Mouse (Mus musculus): Measurements from ENCODE around the gene Hoxd3. TPM values are rescaled to one million over a fixed set of nuclear protein-coding genes. Genes with fewer than 3 reads are reported as not detected.

The Hoxd3 gene
- polyA plus RNA-seq, 1 experiment from 2014 or later, result 14.5 TPM

GRCm38 (mm10) chr2:74731799-74732512 lies 20.2 kb downstream of the Hoxd3 start:
- H3K4me3 ChIP-seq (ENCODE audit: low read depth, low read length), result no peak overlapping the region
- H3K9ac ChIP-seq (replicated peaks; ENCODE audit: low read depth, low read length), result no peak overlapping the region

GRCm38 (mm10) chr2:74732513-74733316 lies 21.0 kb downstream of the Hoxd3 start:
- WGBS, result 4% methylated on average over 52 of the region's 52 CpGs
- Histone ChIP-seq H3K27me3 (ENCODE audit: control insufficient read depth, insufficient read depth, low read length) (peaks cover 55% of the 10 kb centered on the region), H3K4me1 (ENCODE audit: control insufficient read depth, insufficient read depth, low read length) (no peaks in the 10 kb centered on the region), H3K9ac (replicated peaks; ENCODE audit: low read depth, low read length) (no peak overlapping the region), H3K4me3 (ENCODE audit: low read depth, low read length) (peak overlapping the region; percentile 5; the same call in 1 of the 2 replicates), H3K27ac (ENCODE audit: low read length) (no peak overlapping the region), H3K9me3 (ENCODE audit: control insufficient read depth, low read depth, low read length) (no peaks in the 10 kb centered on the region), H3K36me3 (ENCODE audit: control insufficient read depth, insufficient read depth, low read length) (no peaks in the 10 kb centered on the region), H3K4me2 (replicated peaks; ENCODE audit: low read depth, low read length) (peak overlapping the region; percentile 27; the same call in 1 of the 2 replicates)
- no peak for ATAC-seq (ENCODE audit: insufficient number of reproducible peaks, insufficient read depth, low FRiP score, low read depth)

More at GRCm38 (mm10) chr2:74731799-74732512, 20.2 kb downstream of the Hoxd3 start:
- no peak for ATAC-seq (ENCODE audit: insufficient number of reproducible peaks, insufficient read depth, low FRiP score, low read depth)
- Histone ChIP-seq H3K36me3 (ENCODE audit: control insufficient read depth, insufficient read depth, low read length) (no peaks in the 10 kb centered on the region), H3K27me3 (ENCODE audit: control insufficient read depth, insufficient read depth, low read length) (peaks cover 50% of the 10 kb centered on the region), H3K27ac (ENCODE audit: low read length) (no peak overlapping the region), H3K4me1 (ENCODE audit: control insufficient read depth, insufficient read depth, low read length) (no peaks in the 10 kb centered on the region), H3K9me3 (ENCODE audit: control insufficient read depth, low read depth, low read length) (no peaks in the 10 kb centered on the region), H3K4me2 (replicated peaks; ENCODE audit: low read depth, low read length) (0 out of 2 replicates have a peak overlapping the region, but pooled peaks have one; percentile 4)
- WGBS, result 16% methylated on average over 9 of the region's 9 CpGs

- Histone ChIP-seq H3K9me3 (ENCODE audit: control insufficient read depth, low read depth, low read length) (no peaks in the 10 kb centered on the region), H3K36me3 (ENCODE audit: control insufficient read depth, insufficient read depth, low read length) (no peaks in the 10 kb centered on the region), H3K27me3 (ENCODE audit: control insufficient read depth, insufficient read depth, low read length) (peaks cover 55% of the 10 kb centered on the region), H3K4me2 (replicated peaks; ENCODE audit: low read depth, low read length) (peak overlapping the region; percentile 27; the same call in 1 of the 2 replicates), H3K4me1 (ENCODE audit: control insufficient read depth, insufficient read depth, low read length) (no peaks in the 10 kb centered on the region), H3K27ac (ENCODE audit: low read length) (no peak overlapping the region), H3K9ac (replicated peaks; ENCODE audit: low read depth, low read length) (no peak overlapping the region), H3K4me3 (ENCODE audit: low read depth, low read length) (no peak overlapping the region)
- under 1% methylated on average over 16 of the region's 16 CpGs for WGBS
- ATAC-seq (ENCODE audit: insufficient number of reproducible peaks, insufficient read depth, low FRiP score, low read depth), result no peak
Measured at GRCm38 (mm10) chr2:74733317-74733661, 21.6 kb downstream of the Hoxd3 start.

- Histone ChIP-seq H3K4me3 (ENCODE audit: low read depth, low read length) (no peak overlapping the region), H3K27me3 (ENCODE audit: control insufficient read depth, insufficient read depth, low read length) (peaks cover 55% of the 10 kb centered on the region), H3K9me3 (ENCODE audit: control insufficient read depth, low read depth, low read length) (no peaks in the 10 kb centered on the region), H3K9ac (replicated peaks; ENCODE audit: low read depth, low read length) (no peak overlapping the region), H3K4me1 (ENCODE audit: control insufficient read depth, insufficient read depth, low read length) (no peaks in the 10 kb centered on the region), H3K27ac (ENCODE audit: low read length) (no peak overlapping the region), H3K4me2 (replicated peaks; ENCODE audit: low read depth, low read length) (no peak overlapping the region), H3K36me3 (ENCODE audit: control insufficient read depth, insufficient read depth, low read length) (no peaks in the 10 kb centered on the region)
- ATAC-seq (ENCODE audit: insufficient number of reproducible peaks, insufficient read depth, low FRiP score, low read depth), result no peak
- 8% methylated on average over 6 of the region's 6 CpGs for WGBS
Measured at GRCm38 (mm10) chr2:74733765-74734164, 22.0 kb downstream of the Hoxd3 start.

- no peaks in the 10 kb centered on the region for H3K9me3 ChIP-seq (ENCODE audit: control insufficient read depth, low read depth, low read length)
- peaks cover 57% of the 10 kb centered on the region for H3K27me3 ChIP-seq (ENCODE audit: control insufficient read depth, insufficient read depth, low read length)
- H3K9ac ChIP-seq (replicated peaks; ENCODE audit: low read depth, low read length), result no peak overlapping the region
- H3K27ac ChIP-seq (ENCODE audit: low read length), result no peak overlapping the region
- no peaks in the 10 kb centered on the region for H3K4me1 ChIP-seq (ENCODE audit: control insufficient read depth, insufficient read depth, low read length)
- H3K36me3 ChIP-seq (ENCODE audit: control insufficient read depth, insufficient read depth, low read length), result no peaks in the 10 kb centered on the region
- H3K4me2 ChIP-seq (replicated peaks; ENCODE audit: low read depth, low read length), result 0 out of 2 replicates have a peak overlapping the region, but pooled peaks have one; percentile 15
- 4% methylated on average over 13 of the region's 13 CpGs for WGBS
- ATAC-seq (ENCODE audit: insufficient number of reproducible peaks, insufficient read depth, low FRiP score, low read depth), result no peak
- peak overlapping the region; percentile 10; the same call in 1 of the 2 replicates for H3K4me3 ChIP-seq (ENCODE audit: low read depth, low read length)
Measured at GRCm38 (mm10) chr2:74734451-74734850, 22.7 kb downstream of the Hoxd3 start.

- 8% methylated on average over 27 of the region's 27 CpGs for WGBS
- H3K27ac ChIP-seq (ENCODE audit: low read length), result no peak overlapping the region
- H3K4me2 ChIP-seq (replicated peaks; ENCODE audit: low read depth, low read length), result peak overlapping the region; percentile 15; the same call in 1 of the 2 replicates
- H3K9me3 ChIP-seq (ENCODE audit: control insufficient read depth, low read depth, low read length), result no peaks in the 10 kb centered on the region
- ATAC-seq (ENCODE audit: insufficient number of reproducible peaks, insufficient read depth, low FRiP score, low read depth), result no peak
- H3K4me1 ChIP-seq (ENCODE audit: control insufficient read depth, insufficient read depth, low read length), result no peaks in the 10 kb centered on the region
- H3K4me3 ChIP-seq (ENCODE audit: low read depth, low read length), result no peak overlapping the region; the same call in 1 of the 2 replicates
- H3K36me3 ChIP-seq (ENCODE audit: control insufficient read depth, insufficient read depth, low read length), result no peaks in the 10 kb centered on the region
- no peak overlapping the region for H3K9ac ChIP-seq (replicated peaks; ENCODE audit: low read depth, low read length)
- H3K27me3 ChIP-seq (ENCODE audit: control insufficient read depth, insufficient read depth, low read length), result peaks cover 61% of the 10 kb centered on the region
Measured at GRCm38 (mm10) chr2:74734996-74735811, 23.5 kb downstream of the Hoxd3 start.

GRCm38 (mm10) chr2:74735851-74736687 lies 24.3 kb downstream of the Hoxd3 start:
- no peaks in the 10 kb centered on the region for H3K9me3 ChIP-seq (ENCODE audit: control insufficient read depth, low read depth, low read length)
- no peaks in the 10 kb centered on the region for H3K4me1 ChIP-seq (ENCODE audit: control insufficient read depth, insufficient read depth, low read length)
- H3K36me3 ChIP-seq (ENCODE audit: control insufficient read depth, insufficient read depth, low read length), result no peaks in the 10 kb centered on the region
- peaks cover 59% of the 10 kb centered on the region for H3K27me3 ChIP-seq (ENCODE audit: control insufficient read depth, insufficient read depth, low read length)
- peak overlapping the region; percentile 8 for H3K4me3 ChIP-seq (ENCODE audit: low read depth, low read length)
- H3K27ac ChIP-seq (ENCODE audit: low read length), result peak overlapping the region; percentile 4; the same call in 1 of the 2 replicates
- ATAC-seq (ENCODE audit: insufficient number of reproducible peaks, insufficient read depth, low FRiP score, low read depth), result no peak
- H3K9ac ChIP-seq (replicated peaks; ENCODE audit: low read depth, low read length), result no peak overlapping the region
- 2% methylated on average over 42 of the region's 42 CpGs for WGBS
- peak overlapping the region; percentile 19 for H3K4me2 ChIP-seq (replicated peaks; ENCODE audit: low read depth, low read length)

Measured in stomach, embryonic 14.5 days (tissue).